Mouse (Mus musculus) spleen, postnatal 4 days (tissue): ENCODE results near the gene Myo18b.

Experiments used
- DNase-seq, 2 experiments: peaks; one replicate each; pipeline ENCODE4 v3.0.0; 2022; ENCODE audit warnings: low spot score in 2 of 2

Myo18b gene

DNA sequence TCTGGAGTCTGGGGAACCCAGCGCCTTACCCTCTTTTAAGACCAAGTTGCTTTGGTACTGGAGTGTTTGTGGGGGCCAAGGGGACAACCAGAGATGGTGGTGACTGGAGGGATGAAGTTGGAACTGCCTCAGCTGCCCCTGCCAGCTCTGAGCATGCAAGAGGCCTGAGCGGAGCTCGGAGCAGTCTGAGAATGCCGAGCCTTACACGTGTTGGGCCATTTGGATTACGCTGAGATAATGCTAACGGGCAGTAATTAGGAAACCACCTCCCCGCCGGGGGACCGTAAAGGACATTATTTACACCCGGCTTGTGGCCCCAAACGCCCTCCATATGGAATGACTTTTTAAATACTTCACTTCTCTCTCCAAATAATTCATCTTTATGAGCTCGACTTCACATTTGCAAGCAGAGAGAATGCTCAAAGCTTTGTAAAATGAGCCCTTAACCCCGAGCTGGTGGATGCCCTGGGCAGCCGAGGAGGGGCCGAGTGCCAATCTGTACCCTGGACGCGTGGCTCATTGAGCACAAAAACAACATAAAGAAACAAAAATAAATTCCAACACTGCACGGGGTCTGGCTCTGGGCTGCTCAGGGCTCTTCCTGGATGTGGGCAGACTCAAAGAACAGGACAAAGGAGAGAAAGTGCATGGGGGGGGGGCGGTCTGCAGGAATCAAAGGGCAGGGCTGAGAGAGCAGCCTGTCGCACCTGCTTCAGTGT is 148.0 kb downstream of the Myo18b start:
- no peak for DNase-seq

DNA sequence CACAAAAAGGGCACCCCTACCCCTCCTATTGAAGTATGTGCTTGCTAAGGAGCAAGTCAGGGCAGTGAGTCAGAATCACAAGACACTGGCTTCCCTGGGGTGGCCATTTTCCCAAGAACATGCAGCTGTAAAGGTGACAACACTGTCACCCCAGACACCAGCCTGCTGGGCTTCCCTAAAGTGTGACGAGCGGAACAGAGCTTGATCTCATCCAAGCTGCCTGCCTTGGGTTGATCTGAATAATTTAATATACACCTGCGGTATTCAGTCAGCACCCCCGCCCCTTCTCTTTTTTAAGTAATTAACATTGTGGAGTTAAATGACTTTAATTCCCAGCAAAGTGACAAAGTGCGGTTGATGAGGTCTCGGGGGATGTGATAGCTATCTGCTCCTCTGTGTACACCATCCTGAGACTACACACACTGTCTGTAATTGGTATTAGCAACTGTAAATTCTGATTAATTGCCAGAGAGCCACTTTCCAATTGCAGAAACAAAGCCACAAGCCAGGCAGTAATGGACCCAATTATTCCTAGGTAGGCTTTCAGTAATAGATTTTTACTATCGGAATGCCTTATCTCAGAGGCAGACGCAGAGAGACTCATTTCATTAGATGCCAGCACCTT is 148.7 kb downstream of the Myo18b start:
- no peak for DNase-seq

DNA sequence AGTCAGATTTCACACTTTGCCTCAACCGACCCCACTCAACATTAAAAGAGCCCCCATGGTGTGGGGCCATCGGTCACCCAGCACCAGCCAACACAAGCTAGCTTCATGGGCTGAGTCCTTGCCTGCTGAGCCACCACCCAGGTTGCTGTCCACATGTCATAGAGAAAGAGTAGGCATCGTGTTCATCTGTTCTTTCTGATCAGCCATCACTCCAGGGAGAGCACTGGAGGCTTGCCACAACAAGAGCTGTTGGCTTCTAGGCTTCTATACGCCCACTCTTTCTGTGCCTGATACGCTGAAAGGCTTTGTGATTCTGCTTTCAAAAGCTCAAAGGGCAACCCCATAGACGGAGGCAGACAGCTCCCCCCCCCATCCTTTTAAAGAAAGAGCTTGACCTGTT is 151.0 kb downstream of the Myo18b start:
- DNase-seq = no peak

DNA sequence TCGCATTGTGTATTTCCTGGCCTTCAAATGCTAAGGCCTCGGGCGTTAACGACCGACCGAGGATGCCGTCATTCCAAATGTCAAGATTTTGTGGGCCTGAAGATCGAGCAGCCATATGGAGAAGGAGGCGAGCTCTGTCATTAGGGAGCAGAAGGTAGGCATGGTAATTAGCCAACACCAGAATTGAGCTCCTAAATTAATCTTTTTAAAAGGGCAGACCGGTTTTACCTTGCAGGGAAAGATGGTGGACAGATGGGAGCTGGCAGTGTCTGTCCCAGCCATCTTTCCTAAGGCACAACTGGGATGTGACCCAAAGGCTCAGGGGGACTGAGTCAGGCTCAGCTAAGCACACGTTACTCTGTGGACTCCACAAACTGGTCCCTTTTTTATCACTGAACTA is 151.6 kb downstream of the Myo18b start:
- DNase-seq = no peak

DNA sequence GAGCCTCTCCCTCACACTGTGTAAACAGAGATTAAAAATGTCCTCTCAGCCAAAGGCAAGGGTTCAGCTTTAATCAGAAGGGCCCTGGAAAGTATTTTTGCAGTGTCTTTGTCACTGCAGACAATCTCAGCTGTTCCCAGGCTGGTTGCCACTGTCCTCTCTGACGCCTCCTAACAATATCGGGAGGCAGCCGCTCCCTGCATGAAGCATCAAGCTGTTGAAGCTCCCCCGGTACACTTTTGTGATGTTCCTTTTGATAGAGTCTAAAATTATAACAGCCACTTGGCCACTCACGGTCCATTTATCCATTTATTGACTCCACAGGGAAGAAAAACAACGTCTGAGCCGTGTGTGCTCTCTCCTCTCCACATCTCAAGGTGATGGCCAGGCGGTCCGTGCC is 153.0 kb downstream of the Myo18b start:
- DNase-seq = no peak

DNA sequence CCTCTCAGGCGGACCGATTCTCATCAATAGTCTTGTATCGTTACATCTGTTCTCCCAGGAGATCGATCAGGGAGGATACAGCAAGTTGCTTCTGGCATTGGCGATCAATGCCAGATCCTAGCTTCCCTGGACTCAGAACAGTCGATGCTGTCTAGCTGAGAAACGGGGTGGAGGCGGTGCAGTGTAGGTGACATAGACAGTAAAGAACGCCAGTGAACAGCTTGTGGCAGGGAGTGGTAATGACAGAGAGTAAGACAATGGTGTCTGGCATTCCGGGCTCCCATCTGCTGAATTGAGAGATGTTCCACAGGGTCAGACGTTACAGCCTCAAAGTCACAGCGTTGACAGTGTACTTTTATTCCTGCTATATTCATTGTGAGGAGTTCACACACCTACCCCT is 155.5 kb downstream of the Myo18b start:
- no peak for DNase-seq

DNA sequence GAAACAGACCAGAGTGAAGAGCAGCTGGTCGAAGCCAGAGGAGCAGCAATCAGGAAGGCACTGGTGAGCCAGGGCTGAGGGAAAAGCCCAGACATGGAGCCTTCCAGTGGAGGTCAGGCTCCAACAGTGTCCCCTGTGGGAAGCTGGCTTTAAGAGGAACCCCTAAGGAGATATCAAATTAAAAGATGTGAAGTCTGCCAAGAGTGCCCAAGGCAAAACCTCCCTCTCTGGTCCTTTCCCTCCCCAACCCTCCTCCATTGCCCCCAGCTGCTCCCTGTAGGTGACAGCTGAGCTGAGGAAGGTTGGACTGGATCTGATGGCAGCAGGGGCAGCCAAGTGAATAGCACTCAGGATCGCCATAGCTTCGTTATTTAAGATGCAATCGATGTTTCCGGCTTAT is 161.1 kb downstream of the Myo18b start:
- no peak for DNase-seq

DNA sequence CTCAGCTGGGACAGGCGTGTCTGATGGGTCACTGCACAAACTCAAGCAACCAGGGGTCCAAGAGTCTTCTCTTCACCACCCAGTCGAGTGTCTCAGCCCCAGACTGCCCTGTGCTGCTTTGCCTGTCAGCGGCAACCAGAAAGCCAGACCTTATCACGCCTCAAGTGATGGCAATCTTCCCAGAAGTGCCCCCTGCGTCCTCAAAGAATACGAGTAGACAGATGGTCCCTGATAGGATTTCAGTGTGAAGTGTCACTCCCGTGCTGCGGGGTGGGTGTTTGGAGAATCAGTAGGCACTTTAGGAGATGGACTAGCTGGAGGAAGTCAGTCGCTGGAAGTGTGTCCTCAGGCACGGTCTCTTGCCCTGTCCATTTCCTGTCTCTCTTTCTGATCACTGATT is 165.6 kb downstream of the Myo18b start:
- DNase-seq = no peak

DNA sequence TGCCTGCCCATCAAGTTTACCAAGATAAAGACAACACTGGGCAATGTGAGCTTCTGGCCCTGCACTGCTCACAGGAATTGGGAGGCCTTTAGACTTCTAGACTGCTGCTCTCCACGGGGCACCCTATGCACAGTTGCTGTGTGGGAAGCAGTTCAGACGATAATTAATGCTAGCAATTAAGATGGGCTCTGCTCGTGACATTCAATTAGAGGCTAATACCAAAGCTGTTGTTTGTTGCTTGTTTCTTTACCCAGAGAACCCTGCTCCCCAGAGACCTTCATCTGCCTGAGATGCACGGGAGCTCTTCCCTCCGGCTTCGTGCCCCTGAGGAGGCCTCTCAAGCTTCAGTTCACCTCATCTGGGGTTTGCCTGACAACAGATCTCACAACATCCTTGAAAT is 167.7 kb downstream of the Myo18b start:
- no peak for DNase-seq

DNA sequence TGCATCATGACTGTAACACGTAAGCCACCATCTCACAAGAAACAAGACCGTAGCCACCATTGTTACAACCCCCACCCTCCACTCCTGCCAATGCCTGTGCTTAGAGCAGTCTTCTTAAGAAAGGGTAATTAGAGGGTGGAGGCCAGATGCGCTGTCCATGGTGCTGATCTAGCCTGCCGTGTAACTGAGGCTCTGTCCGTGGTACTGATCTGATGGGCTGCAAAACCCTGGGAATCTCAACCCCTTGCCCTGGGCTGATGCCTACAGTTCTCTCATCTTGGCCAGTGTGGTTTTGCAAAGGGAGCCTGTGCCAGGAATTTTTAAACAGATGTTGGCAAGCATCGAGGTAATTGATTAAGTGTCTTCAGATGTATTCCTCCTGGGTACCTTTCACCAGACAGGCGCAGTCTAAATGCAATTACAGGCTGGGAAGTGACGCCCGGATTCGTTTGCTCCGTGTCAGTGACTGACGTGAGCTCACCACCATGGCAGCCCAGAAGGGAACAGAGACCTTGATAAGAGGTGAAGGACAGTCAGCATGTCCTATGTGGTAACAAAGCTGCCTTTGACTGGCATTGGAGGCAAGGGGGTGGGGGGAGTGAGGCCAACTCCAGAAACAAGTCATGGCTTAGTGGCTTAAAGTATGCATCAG is 177.4 kb downstream of the Myo18b start:
- DNase-seq = peak; percentile 21 to 76

DNA sequence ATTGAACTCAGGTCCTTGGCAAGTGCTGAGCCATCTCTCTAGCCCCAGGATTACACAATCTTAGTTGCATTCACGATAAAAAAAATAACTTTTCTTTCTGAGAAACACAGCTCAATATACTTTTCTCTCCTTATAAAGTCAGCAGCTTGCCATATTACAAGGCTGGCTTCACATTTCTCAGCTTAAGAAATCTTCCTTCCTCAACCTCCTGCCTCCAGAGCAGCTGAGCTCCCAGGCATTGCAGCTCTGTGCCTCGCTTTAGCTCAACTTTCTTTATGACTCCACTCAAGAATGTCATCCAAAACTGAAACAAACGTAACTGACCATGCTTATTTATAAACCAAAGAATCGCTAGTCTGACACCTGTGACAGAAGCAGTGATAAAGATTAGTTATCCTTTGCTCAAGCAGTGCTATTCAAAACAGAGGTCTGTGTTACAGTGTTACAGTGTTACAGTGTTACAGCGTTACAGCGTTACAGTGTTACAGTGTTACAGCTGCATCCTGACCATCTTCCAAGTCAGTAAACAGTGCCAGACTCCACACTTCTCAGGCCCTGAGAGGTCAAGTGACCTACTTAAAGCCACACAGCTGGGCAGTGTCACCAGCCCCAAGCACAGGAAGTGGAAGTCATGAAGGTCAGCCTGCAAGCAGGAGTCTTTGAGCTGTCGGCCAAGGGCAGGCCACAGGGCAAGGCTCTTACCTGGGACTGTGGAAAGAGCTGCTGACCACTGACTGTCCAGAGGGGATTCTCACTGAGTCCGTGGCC is 181.3 kb downstream of the Myo18b start:
- DNase-seq = no peak

DNA sequence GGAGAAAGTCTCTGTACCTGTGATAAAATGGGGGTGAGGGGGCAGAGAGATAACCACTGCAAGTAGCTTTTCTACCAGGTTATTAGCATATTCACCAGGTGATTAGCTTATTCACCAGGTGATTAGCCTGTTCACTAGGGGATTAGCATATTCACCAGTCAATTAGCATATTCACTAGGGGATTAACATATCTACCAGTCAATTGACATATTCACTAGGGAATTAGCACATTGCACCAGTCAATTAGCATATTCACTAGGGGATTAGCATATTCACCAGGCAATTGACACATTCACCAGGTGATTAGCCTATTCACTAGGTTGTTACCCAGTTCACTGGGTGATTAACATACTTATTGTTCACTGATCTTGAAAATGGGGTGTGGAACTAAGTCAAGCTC is 186.3 kb downstream of the Myo18b start:
- DNase-seq = no peak

DNA sequence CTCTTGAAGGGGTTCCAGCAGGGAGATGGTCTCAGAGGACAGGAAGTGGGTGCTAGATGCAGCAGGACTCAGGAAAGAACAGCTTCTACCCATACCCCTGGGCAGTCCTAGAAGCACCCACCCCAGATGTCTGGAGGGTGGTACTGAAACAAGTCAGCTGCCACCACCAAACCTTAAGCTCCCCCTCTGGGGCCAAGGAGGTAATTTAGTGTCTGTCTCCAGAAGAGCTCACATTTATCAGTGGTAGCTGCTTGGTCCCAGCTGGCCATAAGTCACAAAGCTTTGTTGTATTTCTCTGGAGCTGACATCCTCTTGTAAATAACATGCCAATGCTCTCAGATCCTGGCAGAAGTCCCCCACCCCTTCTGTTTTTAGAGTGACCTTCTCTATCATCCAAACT is 187.7 kb downstream of the Myo18b start:
- DNase-seq = no peak

DNA sequence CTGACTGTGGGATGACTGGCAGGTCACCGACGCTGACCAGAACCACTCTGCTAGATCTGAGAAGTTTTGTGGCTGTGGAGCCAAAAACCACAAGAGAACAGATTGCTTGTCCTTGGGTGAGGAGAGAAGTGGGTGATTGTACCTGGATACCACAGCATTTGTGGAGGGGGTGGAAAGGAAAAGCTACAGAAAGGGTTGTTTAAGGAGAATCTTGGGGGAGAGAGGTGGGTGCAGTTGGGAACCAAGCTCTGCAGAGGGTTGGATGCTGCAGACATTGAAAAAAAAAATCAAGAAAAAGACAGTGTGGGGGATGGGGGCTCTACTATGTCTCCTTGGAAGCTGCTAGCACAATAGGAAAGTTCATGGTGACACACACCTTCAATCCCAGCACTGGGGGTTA is 188.7 kb downstream of the Myo18b start:
- no peak for DNase-seq

DNA sequence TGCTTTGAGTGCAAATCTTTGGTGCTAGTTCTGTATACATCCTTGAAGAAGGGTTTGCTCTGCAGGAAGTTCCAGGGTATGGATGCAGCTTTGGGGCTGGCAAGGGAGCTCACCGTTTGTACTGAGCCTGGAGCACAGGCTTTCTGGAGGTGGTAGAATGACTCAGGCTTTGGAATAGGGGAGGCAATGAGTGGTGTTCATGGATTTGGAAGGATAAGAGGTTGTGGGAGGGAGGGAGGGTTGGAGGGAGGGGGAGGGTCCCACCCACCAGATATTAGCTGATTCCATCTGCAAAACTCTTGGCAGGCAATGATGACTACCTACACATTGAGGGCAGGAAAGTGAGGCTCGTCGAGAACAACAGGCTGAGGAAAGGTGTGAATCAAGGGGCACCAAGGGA is 195.4 kb downstream of the Myo18b start:
- no peak for DNase-seq

DNA sequence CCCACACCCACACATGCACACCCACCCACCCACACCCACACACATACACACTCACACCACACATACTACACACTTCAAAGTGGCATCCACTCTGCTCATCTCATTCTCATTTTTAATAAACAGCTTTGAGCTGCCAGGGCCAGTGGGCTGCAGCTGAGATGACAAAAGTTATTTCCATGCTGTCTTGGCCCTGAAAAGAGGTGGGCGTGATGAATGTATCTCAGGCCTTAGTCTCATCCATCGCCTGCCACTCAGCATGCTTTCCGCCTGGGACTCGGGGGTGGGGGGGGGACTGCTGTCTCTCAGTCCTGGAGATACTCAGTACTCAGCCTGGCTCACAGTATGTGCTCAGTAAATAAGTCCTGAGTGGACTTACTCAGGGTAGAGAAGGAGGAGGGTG is 199.5 kb downstream of the Myo18b start:
- DNase-seq = no peak

DNA sequence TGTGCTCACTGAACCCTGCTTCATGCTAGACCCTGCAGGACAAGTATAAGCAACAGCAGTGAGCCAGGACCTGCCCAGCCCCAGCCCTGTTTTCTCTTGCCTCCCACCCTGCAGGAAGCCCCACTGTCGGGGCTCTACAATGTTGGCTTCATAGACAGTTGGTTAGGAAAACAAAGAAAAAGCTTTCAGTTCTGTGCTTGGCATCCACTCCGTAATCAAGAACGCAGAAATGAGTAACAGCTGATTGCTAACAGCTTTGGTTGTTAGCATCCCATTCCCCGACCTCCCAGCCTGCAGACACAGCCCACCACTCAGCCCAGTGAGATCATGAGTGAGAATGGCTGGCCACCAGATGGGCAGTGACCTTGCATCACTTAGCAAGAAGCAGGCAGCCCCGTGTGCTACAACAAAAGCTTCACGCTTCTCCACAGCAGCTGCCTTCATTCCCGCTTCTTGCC is 200.9 kb downstream of the Myo18b start:
- no peak for DNase-seq

DNA sequence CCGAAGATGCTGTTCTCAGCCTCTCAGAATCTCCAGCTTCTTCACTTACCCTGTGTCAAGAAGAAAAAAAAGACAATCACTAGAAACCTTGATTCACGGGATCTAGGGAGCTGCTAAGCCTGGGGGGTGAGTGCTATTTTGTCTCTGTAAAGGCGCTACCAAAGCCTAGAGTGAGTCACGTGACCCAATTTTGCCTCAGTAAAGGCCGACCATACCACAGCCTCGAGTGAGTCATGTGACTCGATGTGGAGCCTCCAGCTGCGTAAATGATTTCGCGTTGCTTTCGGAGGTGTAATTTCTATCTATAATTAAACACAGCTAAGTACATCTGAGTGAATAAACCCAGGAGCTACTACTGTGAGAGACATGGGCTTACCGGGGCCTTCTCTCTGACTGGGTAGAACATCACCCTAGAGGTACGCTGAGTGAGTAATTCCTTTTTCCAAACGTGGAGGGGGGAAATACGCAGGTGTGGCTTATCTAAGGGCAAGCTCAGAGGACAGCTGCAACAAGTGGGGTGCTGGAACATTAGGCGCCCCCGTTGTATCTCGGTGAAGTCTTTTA is 202.8 kb downstream of the Myo18b start:
- no peak for DNase-seq

DNA sequence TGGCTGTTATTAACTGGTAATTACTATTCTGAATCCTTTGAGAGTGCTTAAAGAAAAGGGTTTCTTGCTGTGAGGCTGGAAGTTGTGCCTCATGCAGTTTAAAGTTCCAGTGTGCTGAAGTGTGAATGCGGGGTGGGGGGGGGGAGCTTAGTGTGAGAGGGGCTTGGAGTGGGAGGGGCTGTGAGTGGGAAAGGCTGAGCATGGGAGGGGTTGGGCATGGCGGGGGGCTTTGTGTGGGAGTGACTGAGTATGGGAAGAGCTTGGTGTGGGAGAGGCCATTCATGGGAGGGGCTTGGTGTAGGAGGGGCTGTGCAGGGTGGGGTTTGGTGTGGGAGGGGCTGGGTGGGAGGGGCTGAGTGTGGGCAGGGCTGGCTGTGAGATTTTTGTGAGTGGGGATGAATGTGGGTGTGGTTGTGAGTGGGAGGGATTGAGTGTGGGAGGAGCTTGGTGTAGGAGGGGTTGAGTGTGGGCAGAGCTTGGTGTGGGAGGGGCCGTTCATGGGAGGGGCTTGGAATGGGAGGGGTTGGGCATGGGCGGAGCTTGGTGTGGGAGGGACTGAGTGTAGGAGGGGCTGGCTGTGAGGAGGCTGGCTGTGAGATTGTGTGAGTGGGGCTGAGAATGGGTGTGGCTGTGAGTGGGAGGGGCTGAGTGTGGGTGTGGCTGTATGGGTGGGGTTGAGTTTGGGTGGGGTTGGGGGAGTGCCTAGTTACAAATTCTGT is 208.9 kb downstream of the Myo18b start:
- no peak for DNase-seq

DNA sequence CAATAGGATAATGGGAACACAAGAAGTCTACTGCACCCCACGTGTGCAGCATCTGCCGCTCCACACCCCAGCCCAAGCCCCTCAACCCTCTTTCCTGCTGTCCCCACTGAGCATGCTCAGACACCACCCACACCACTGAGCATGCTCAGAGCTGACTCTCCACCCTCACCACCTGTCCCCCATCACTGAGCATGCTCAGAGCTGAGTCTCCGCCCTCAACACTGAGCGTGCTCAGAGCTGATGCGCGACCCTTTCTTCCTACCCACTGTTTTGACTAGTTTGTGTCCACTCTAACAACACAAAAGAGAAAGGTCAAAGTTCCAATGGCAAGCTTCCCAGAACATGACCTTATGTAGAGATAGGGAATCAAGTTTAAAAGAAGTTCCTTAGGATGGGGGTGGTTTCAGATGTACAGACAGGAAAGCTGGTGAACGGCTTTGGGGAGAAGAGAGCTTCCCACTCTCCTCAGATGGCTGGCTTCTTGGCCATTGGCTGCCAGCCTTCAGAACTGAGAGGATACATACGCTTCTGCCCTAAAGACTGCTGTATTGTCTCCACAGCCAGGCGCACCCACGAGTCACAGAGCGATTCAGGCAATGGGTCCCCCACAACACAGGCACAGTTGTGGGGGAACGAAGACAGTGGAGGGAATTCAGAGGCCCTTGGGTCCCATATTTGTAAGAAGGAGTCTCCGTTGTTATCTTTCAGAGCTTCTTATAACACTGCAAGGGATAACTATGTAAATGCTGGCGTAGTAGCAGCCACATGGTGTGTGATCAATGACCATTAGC is 209.7 kb downstream of the Myo18b start:
- DNase-seq = no peak

DNA sequence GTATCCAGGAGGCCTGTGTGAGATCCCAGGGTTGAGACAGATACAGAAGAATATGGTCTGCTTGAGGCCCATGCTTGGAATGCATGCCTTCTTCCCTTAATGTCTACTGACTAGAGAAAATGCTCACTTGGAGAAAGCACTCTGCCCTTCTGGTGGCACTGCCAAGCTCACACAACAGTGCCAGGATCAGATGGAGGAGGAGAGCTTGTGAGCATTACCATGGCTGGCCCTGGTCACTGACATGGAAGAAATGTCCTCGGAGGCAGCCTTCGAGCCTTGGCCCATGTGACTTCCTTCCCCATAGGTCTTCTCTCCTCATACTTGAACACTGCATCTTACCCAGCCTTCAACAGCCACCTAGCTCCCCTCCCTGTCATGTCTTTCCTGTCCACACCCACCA is 216.9 kb downstream of the Myo18b start:
- no peak for DNase-seq
